Mouse (Mus musculus): Measurements from ENCODE around the gene Adra1d.

Gene Adra1d

GRCm38 (mm10) chr2:131496125-131496820 lies 65.8 kb downstream of the Adra1d start:
- no peak for DNase-seq (ENCODE audit: low spot score in 2 of 2)
